Mouse (Mus musculus): ENCODE measurements around the gene Txnip. TPM values are rescaled to one million over a fixed set of nuclear protein-coding genes. Genes with fewer than 3 reads are reported as not detected.
"Not testable (repeated sequence)": the region's sequence is repeated elsewhere in the genome, so short reads cannot be mapped to it uniquely, and the experiment has no call there.

Txnip gene
- polyA plus RNA-seq, 1 experiment, result 42.6 TPM

GRCm38 (mm10) chr3:96601251-96601787 is 43.6 kb downstream of the Txnip start:
- Histone ChIP-seq H3K4me2 (ENCODE audit: low read depth) (peak overlapping the region; percentile 98), H3K79me2 (ENCODE audit: control insufficient read depth, insufficient read depth) (peaks cover 46% of the 10 kb centered on the region), H3K27me3 (ENCODE audit: control insufficient read depth, insufficient read depth, insufficient read length) (no peaks in the 10 kb centered on the region), H3ac (ENCODE audit: control insufficient read depth, insufficient read length) (peak overlapping the region; percentile 80), H3K4me3 (peak overlapping the region; percentile 48), H3K36me3 (ENCODE audit: control insufficient read depth, insufficient read depth) (peaks cover 6% of the 10 kb centered on the region)
- TF ChIP-seq POLR2A (IDR thresholded peaks at IDR 0.05; ENCODE audit: insufficient read length, low read depth), result peak; percentile 44
- TF ChIP-seq MAX (IDR thresholded peaks at IDR 0.05; ENCODE audit: low read depth), result no peak
- TF ChIP-seq SRF (IDR thresholded peaks at IDR 0.05; ENCODE audit: control insufficient read depth, insufficient read length, low read depth), result peak; percentile 96
- no peak for TF ChIP-seq MYOG (IDR thresholded peaks at IDR 0.05; ENCODE audit: control insufficient read depth in 1 of 3, insufficient read depth in 1 of 3, insufficient read length in 2 of 3, low read depth in 2 of 3)
- TF ChIP-seq MYOD1 (IDR thresholded peaks at IDR 0.05; ENCODE audit: control insufficient read depth in 1 of 3, insufficient read length in 2 of 3, low read depth in 2 of 3), result no peak
- TF ChIP-seq E2F4 (IDR thresholded peaks at IDR 0.05; ENCODE audit: insufficient read depth), result no peak
- no peak for TF ChIP-seq TCF3 (IDR thresholded peaks at IDR 0.05; ENCODE audit: insufficient read length, low read depth)
- TF ChIP-seq USF1 (IDR thresholded peaks at IDR 0.05; ENCODE audit: low read depth), result no peak
- peak; percentile 48 for TF ChIP-seq POLR2AphosphoS2 (IDR thresholded peaks at IDR 0.05; ENCODE audit: insufficient read length, low read depth)
- no peak for TF ChIP-seq REST (IDR thresholded peaks at IDR 0.05; ENCODE audit: insufficient read depth, insufficient read length)
- TF ChIP-seq TCF12 (IDR thresholded peaks at IDR 0.05; ENCODE audit: insufficient read depth, poor library complexity, severe bottlenecking), result no peak

- Histone ChIP-seq H3K4me2 (ENCODE audit: low read depth) (peak overlapping the region; percentile 98), H3K4me3 (peak overlapping the region; percentile 48), H3K27me3 (ENCODE audit: control insufficient read depth, insufficient read depth, insufficient read length) (no peaks in the 10 kb centered on the region), H3ac (ENCODE audit: control insufficient read depth, insufficient read length) (peak overlapping the region; percentile 80), H3K79me2 (ENCODE audit: control insufficient read depth, insufficient read depth) (peaks cover 54% of the 10 kb centered on the region), H3K36me3 (ENCODE audit: control insufficient read depth, insufficient read depth) (peaks cover 10% of the 10 kb centered on the region)
- TF ChIP-seq TCF3 (IDR thresholded peaks at IDR 0.05; ENCODE audit: insufficient read length, low read depth) (no peak), MYOG (IDR thresholded peaks at IDR 0.05; ENCODE audit: control insufficient read depth in 1 of 3, insufficient read depth in 1 of 3, insufficient read length in 2 of 3, low read depth in 2 of 3) (no peak), TCF12 (IDR thresholded peaks at IDR 0.05; ENCODE audit: insufficient read depth, poor library complexity, severe bottlenecking) (no peak), REST (IDR thresholded peaks at IDR 0.05; ENCODE audit: insufficient read depth, insufficient read length) (no peak), E2F4 (IDR thresholded peaks at IDR 0.05; ENCODE audit: insufficient read depth) (no peak), POLR2A (IDR thresholded peaks at IDR 0.05; ENCODE audit: insufficient read length, low read depth) (no peak), USF1 (IDR thresholded peaks at IDR 0.05; ENCODE audit: low read depth) (no peak), CEBPB (IDR thresholded peaks at IDR 0.05; ENCODE audit: insufficient read depth, poor library complexity, severe bottlenecking) (no peak), POLR2AphosphoS2 (IDR thresholded peaks at IDR 0.05; ENCODE audit: insufficient read length, low read depth) (no peak), MYOD1 (IDR thresholded peaks at IDR 0.05; ENCODE audit: control insufficient read depth in 1 of 3, insufficient read length in 2 of 3, low read depth in 2 of 3) (no peak)
Observed at GRCm38 (mm10) chr3:96601941-96602703, 44.4 kb downstream of the Txnip start.

GRCm38 (mm10) chr3:96602704-96603084 is 44.9 kb downstream of the Txnip start:
- Histone ChIP-seq H3K4me2 (ENCODE audit: low read depth) (peak overlapping the region; percentile 98), H3K36me3 (ENCODE audit: control insufficient read depth, insufficient read depth) (peaks cover 16% of the 10 kb centered on the region), H3K79me2 (ENCODE audit: control insufficient read depth, insufficient read depth) (peaks cover 56% of the 10 kb centered on the region), H3K4me3 (peak overlapping the region; percentile 48), H3K27me3 (ENCODE audit: control insufficient read depth, insufficient read depth, insufficient read length) (no peaks in the 10 kb centered on the region), H3ac (ENCODE audit: control insufficient read depth, insufficient read length) (no peak overlapping the region)
- TF ChIP-seq USF1 (IDR thresholded peaks at IDR 0.05; ENCODE audit: low read depth), result no peak
- TF ChIP-seq CEBPB (IDR thresholded peaks at IDR 0.05; ENCODE audit: insufficient read depth, poor library complexity, severe bottlenecking), result no peak

- no peak for TF ChIP-seq POLR2AphosphoS2 (IDR thresholded peaks at IDR 0.05; ENCODE audit: insufficient read length, low read depth)
- TF ChIP-seq REST (IDR thresholded peaks at IDR 0.05; ENCODE audit: insufficient read depth, insufficient read length), result no peak
- no peak for TF ChIP-seq MAX (IDR thresholded peaks at IDR 0.05; ENCODE audit: low read depth)
- no peak for TF ChIP-seq POLR2A (IDR thresholded peaks at IDR 0.05; ENCODE audit: insufficient read length, low read depth)
- TF ChIP-seq MYOG (IDR thresholded peaks at IDR 0.05; ENCODE audit: control insufficient read depth in 1 of 3, insufficient read depth in 1 of 3, insufficient read length in 2 of 3, low read depth in 2 of 3), result no peak
- TF ChIP-seq E2F4 (IDR thresholded peaks at IDR 0.05; ENCODE audit: insufficient read depth), result no peak
- no peak for TF ChIP-seq TCF12 (IDR thresholded peaks at IDR 0.05; ENCODE audit: insufficient read depth, poor library complexity, severe bottlenecking)
- TF ChIP-seq MYOD1 (IDR thresholded peaks at IDR 0.05; ENCODE audit: control insufficient read depth in 1 of 3, insufficient read length in 2 of 3, low read depth in 2 of 3), result no peak
- TF ChIP-seq SRF (IDR thresholded peaks at IDR 0.05; ENCODE audit: control insufficient read depth, insufficient read length, low read depth), result no peak
- no peak for TF ChIP-seq CEBPB (IDR thresholded peaks at IDR 0.05; ENCODE audit: insufficient read depth, poor library complexity, severe bottlenecking)
- no peak for TF ChIP-seq USF1 (IDR thresholded peaks at IDR 0.05; ENCODE audit: low read depth)
- TF ChIP-seq TCF3 (IDR thresholded peaks at IDR 0.05; ENCODE audit: insufficient read length, low read depth), result no peak
- Histone ChIP-seq H3K36me3 (ENCODE audit: control insufficient read depth, insufficient read depth) (peaks cover 17% of the 10 kb centered on the region), H3ac (ENCODE audit: control insufficient read depth, insufficient read length) (no peak overlapping the region), H3K4me3 (no peak overlapping the region), H3K79me2 (ENCODE audit: control insufficient read depth, insufficient read depth) (peaks cover 61% of the 10 kb centered on the region), H3K4me2 (ENCODE audit: low read depth) (peak overlapping the region; percentile 98), H3K27me3 (ENCODE audit: control insufficient read depth, insufficient read depth, insufficient read length) (no peaks in the 10 kb centered on the region)
Observed at GRCm38 (mm10) chr3:96603311-96603710, 45.6 kb downstream of the Txnip start.

- not testable (repeated sequence) for H3K27me3 ChIP-seq (ENCODE audit: control insufficient read depth, insufficient read depth, insufficient read length); H3K4me2 ChIP-seq (ENCODE audit: low read depth); H3ac ChIP-seq (ENCODE audit: control insufficient read depth, insufficient read length); H3K4me3 ChIP-seq
- Histone ChIP-seq H3K36me3 (ENCODE audit: control insufficient read depth, insufficient read depth) (peaks cover 17% of the 10 kb centered on the region), H3K79me2 (ENCODE audit: control insufficient read depth, insufficient read depth) (peaks cover 77% of the 10 kb centered on the region)
Observed at GRCm38 (mm10) chr3:96606007-96606406, 48.2 kb downstream of the Txnip start.

Measured in myocyte (in vitro differentiated cells).